Mouse (Mus musculus): ENCODE results near the gene Kank1.
A peak's percentile ranks its signal among the peaks of the same experiment; 100 is the strongest.

The Kank1 gene

DNA sequence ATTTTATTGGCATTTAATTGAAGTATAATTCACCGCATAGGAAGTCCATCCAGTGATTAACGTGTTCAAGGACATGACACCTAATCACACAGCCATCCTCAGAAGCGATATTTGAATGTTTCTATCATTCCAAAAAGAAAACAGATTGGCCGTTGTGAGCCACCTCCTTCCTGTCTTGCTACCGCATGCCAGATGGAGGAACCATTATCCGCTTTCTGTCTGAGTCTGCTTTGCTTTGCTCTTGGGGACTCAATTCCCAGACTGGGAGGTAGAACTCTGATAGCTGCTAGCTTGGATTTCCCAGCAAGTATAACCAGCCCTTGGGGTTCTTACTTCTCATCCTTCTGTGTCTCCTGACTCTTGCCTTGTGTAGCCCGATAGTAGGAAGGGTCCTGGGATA is 125.2 kb downstream of the Kank1 start:
- no peak for DNase-seq (ENCODE audit: extremely low spot score, low spot score)

DNA sequence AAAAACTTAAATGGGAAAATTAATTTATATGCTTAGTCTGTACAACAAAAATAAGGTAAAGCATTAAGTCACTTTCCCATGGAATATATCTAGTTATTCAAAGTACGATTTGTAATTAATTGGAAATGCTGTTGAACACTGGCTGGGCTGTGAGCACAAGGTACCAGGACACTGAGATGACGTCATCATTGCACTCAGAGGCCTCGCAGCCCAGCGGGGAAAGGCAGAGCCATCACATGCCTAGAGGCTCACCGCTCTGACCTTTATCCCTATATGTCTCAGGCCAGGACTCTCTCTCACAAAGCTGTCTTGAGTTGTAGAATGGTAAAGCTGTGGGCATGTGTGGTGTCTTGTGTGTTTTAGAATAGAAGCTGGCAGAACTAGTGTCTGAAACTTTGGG is 128.9 kb downstream of the Kank1 start:
- DNase-seq (ENCODE audit: extremely low spot score, low spot score), result no peak

DNA sequence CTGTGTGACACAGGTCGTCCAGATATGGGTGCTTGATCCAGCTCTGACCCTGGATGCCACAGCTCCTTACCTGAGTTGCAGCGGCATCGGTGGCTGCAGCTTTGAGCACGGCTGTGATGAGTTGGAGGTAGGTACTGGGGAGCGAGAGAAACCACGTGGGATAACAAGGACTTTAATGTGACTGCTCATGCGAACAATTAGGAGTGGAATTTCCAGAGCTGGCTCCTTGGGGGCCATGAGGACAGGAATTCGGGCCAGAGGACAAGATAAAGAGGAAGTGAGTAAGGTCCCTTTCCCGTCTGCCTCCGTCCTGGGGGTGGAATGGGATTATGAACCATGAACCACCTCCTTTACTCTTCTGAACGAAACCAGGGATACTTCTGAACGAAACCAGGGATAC is 129.8 kb downstream of the Kank1 start:
- DNase-seq (ENCODE audit: extremely low spot score, low spot score), result no peak

DNA sequence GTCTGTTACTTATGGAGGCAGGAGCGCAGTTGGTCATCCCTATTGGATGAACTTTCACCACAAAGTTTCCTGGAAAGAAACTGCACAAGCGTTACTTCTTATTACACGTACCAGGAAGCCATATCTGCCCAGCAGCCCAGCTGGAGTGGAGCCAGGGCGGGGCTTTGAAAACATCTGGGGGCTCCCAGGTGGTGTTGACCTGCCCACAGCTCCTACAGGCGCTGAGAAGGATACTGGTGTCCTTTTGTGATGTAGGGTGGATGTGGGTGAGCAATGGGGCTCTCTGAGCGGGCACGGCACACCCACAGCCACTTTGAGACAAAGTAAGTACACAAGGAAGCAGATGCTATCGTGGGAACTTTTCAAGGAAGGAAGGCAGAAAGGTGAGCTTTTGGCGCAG is 133.7 kb downstream of the Kank1 start:
- DNase-seq (ENCODE audit: extremely low spot score, low spot score), result no peak

DNA sequence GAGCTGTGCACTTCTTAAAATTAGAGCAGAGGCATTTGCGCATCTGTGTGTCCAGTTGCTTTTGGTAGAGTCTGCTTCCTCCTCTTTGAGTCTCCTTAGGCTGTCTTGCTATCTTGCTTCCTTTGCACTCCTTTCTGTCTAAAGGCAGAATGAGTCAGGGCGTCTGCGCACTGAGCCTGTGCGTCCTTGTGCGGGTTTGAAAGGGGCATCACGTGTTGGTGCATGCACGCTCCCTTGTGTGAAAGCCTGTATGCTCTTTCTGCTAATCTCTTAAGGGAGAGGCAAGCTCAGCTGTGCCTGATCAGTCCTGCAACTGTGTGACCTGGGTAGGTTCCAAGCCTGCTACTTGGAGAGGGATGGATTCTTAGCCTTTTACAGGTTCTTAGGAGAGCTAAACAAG is 136.0 kb downstream of the Kank1 start:
- DNase-seq (ENCODE audit: extremely low spot score, low spot score), result no peak

DNA sequence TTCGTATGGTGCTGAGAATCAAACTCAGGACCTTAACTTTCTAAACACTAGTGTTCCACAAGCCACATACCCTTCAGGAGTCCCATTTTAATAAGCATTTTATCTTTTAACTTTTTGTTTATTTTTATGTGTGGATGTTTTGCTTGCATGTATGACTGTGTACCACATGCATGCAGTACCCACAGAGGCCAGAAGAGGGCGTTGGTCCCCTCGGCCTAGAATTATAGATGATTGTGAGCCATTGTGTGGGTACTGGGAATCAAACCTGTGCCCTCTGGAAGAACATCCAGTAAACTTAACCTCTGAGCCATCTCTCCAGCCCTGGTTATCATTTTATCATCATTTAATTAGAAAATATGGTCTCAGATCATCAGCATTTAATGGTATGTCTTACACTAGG is 136.8 kb downstream of the Kank1 start:
- no peak for DNase-seq (ENCODE audit: extremely low spot score, low spot score)

DNA sequence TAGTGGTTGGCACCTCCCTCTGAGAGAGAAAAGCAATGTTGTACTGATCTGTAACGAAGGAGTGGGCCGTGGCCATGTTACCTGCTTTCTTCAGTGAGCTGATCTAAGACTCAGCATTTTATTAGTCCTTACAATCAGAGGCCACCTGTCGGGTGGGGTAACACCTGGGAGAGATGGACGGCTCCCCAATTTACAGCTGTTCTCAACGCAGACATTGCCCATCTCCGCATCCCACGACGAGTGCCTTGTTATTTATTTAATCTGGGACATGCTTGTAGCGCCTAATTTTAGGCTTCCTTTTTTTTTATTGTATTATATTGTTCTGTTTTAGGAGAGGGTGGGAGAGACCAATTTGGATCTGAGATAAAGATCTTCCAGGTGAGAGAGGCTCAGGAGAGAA is 137.4 kb downstream of the Kank1 start:
- DNase-seq (ENCODE audit: extremely low spot score, low spot score), result no peak

DNA sequence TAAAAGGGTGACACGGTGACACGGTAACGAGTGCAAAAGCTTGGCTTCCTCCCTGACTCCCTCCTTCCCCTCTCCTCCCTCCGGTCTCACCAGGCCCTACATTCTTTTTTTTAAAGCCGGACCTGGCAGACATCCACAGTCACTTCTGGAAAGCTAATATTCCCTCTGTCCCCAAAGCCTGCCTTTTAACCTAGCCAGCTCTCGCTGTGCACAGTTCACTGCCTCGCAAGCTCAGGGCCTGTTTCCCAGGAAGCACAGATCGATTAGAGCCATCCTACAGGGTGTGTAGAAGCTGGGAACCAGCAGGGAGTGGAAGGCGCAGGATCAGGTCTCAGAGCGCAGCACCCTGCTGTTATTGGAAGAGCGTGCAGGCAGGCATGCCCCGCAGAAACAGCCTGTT is 138.2 kb downstream of the Kank1 start:
- DNase-seq (ENCODE audit: extremely low spot score, low spot score), result no peak

DNA sequence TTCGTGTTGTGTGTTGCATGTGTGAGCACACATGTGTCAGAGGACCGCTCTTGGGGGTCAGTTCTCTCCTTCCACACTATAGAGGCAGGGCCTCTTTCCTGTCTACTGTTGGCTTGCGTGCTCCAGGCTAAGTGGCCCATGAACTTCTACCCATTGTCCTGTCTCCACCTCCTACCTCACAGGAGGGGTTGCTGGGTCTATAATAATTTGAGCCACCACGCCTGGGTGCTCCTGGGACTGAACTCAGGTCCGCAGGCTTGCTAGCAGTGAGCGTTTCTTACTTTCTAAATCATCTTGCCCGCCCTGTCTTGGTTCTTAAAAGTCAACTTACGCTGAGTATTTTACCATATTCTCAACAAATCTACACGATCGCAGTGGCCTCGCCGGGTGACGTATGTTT is 140.1 kb downstream of the Kank1 start:
- no peak for DNase-seq (ENCODE audit: extremely low spot score, low spot score)

DNA sequence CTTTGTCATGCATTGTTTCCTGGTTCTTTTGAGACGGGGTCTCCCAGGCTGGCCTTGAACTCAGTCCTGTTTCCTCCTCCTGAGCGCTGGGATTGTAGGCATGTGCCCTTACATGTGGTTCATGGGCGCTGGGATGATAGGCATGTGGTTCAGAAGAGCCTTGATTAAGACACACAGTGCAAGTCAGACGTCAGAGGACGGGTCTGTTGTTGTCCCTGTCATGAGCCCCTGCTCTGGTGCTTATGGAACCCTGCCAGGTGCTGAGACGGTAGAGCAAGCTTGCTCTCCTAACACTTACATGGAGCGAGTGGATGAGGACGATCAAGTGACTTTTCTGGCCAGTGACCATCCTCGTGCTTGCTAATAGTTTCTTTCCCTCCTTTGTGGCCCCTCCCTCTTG is 143.9 kb downstream of the Kank1 start:
- DNase-seq (ENCODE audit: extremely low spot score, low spot score), result no peak

DNA sequence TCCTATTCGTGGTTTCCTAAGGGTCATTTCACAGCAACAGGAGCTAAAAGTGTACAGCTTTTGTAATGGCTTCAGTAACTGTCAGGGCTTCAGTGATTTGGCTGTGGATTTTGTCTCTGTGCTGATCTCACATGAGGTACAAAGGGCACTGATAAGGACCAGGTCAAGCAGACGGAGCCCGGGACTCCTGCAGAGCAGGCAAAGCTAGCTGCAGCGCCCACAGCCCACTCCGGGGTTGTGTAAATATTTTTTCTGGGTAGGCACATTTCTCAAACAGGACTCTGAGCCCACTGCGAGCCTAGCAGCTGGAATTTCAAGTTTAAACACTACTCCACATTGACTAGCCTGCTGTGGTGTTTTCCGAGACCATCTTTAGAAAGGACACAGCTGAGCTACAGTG is 145.2 kb downstream of the Kank1 start:
- DNase-seq (ENCODE audit: extremely low spot score, low spot score), result no peak

DNA sequence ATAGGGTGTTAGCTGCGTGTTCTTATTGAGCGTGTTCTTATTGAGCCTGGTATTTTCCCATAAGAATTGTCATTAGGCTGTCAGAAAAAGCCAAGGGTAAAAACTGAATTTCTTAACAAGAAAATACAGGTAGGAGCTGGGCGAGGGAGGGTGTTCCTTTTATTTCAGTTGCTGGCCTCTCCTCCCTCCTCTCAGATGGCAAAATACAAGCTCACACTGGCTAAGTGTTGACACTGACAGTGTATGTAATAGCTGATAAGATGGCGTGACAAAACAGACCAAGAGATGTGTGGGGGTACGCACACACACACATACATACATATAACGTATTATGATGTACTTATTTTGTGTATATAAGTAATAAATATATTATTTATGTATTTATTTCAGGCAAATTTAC is 145.7 kb downstream of the Kank1 start:
- DNase-seq (ENCODE audit: extremely low spot score, low spot score), result no peak

DNA sequence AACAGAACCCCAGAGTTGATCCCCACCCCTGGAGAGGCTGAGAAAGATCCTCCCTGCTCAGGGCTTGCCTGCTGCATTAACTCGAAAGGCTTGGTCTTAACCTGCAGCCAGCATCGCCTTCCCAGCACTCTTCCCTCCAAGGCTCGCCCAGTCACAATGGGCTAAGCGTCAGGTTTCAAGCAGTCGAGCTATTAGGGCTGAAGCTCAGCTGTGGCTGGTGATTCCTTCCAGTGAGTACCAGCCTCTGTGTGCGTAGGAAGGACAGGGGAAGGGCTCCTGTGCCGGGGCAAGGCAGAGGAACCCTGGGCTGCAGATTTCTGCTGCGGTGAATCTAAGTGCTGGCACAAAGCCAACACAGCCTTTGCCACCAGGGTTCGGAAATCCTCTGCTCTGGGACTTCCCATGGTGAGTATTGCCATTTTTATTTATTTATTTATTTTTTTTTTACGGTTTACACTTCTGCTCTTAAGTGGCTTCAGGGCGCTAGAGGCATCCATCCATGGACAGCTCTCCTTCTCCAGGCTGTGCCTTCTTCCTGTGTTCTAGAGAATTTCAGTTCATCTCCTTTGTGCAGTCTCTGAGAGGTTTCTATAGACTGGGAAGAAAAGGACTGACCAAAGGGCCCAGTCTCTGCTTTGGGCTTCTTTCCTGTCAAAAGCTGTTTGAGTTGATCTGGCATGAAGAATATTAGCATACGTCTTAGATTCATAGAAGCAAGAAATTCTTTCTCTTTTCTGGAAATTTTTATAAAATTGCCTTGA is 146.8 kb downstream of the Kank1 start:
- peak; percentile 60 for DNase-seq (ENCODE audit: extremely low spot score, low spot score)

DNA sequence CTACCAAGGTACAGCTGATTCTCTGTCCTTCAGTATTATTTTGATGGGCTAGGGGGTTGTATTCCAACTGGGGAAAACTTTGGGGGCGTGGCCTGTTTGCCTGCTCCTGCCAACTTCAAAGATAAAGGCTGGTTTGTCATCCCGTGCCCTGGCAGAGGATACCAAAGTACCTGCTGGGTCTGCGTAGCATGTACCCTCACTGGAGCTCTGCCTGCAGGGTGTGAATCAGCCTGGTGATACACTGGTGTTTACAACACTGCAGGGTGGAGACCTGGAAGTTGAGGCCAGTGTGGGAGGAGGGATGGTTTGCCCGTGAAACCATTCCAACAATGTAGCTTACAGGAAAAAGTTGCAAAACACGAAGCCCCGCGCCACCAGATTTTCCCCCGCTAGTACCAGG is 149.2 kb downstream of the Kank1 start:
- DNase-seq (ENCODE audit: extremely low spot score, low spot score), result no peak

DNA sequence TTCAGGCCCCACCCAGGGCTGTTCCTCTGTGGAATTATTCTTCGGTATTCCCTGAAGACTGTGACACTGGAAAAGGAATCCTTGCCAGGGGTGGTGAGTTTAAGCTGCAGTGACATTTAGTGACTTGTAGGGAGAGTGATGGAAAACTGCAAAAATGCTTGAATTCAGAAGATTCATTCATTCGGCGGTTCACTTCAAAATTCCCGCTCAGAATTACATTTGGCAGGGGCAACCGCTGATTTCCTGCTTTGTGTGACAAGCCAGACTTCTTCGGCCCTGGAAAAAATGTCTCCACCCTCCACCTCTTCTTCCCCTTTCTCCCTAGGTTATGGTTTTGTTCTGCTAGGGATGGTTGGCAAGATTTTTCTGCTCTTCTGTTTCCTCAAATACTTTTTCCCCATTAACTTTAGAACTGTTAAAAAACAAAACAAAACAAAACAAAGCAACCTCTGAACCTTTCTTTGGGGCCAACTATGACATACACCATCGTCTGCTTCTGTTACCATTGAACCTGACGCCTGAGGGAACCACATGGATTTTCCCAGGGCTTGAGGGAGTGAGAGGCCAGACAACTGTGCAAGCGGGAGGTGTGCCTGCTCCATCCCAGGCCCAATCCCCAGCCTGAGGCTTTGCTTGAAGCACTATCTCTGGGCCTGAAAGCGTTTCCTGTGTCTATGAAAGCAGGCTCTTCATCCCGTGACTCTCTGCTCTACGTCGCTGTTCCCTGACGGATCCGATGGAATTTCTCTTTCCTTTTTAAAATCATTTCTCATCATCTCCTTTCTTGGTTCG is 150.1 kb downstream of the Kank1 start:
- no peak for DNase-seq (ENCODE audit: extremely low spot score, low spot score)

DNA sequence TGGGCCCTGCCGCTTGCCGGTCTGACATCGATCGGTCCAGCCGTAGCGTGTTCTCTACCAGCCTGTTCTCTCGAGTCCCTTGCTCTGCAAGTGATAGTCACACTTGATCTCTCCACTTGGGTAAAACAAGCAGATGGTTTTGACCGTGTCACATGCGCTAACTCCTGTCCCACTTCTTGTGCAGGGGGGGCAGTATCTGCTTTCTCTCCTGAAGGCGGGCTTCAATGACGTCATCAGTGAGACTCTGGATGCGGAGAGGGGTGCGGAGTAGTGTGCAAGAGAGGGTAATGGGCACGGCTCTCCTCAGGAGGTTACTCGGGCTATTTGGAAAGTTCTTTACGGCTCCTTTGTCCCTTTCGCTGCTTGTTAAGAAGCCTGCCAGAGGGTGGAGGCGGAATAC is 151.1 kb downstream of the Kank1 start:
- DNase-seq (ENCODE audit: extremely low spot score, low spot score), result no peak

DNA sequence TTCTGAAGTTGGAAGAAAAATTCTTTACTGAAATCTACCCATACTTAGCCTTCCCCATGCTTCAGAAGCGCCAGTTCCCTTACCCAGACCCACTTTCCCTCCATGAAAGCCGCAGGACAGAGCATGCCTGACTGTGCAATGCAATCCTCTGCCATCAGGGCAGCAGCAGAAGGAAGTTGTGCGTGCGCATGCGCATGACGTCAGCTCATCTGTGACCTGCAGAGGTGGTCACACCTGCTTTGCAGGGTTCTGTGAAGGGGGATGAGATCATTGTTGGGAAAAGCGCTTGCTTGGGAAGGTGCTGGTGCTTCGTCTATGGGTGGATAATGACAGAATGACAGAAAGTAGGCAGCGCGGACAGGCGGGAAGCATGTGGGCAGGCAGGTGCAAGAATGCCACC is 155.4 kb downstream of the Kank1 start:
- no peak for DNase-seq (ENCODE audit: extremely low spot score, low spot score)

DNA sequence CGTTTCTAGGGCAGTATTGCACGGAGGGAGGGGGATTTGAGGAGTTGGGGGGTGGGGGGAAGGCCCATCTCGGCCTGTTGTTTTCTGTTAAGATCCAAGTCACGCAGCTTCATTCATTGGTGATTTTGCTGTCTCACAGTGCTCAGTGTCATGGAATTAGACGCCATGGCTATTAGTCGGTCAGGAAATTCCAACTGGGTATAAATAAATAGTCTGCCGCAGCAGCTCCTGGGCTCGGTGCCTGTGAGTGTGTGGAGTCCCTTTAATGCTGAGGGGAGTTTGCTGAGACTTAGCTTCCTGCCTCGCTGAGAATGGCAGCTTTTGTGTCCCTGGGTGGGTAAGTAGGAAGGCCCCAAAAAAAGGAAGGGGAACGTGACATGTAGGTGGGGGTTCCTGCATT is 158.3 kb downstream of the Kank1 start:
- DNase-seq (ENCODE audit: extremely low spot score, low spot score), result no peak

DNA sequence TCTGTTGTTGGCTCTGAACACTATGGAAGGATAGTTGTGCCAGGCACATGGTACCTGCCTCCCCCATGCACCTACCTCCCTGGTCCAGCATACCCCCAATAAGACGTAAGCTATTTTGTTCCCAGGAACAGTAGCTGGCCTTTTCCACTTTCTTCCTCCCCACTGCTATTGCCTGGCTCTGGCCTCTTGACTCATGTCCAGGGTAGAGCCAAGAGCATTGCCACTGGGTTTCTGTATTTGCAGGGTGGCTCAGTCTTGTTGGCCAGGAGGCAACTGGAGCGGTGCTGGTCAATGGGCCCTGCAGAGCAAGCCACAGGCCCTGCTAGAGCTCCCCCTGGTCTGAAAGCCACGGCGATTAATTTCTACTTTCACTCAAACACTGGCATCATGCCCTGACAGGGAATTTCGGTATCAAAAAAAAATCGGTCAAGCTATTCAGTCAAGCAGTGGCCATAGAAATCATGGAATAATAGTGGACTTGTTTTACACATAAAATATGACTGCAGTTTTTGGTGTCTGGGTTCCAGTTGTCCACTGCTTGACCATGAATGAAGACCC is 160.0 kb downstream of the Kank1 start:
- DNase-seq (ENCODE audit: extremely low spot score, low spot score), result no peak

DNA sequence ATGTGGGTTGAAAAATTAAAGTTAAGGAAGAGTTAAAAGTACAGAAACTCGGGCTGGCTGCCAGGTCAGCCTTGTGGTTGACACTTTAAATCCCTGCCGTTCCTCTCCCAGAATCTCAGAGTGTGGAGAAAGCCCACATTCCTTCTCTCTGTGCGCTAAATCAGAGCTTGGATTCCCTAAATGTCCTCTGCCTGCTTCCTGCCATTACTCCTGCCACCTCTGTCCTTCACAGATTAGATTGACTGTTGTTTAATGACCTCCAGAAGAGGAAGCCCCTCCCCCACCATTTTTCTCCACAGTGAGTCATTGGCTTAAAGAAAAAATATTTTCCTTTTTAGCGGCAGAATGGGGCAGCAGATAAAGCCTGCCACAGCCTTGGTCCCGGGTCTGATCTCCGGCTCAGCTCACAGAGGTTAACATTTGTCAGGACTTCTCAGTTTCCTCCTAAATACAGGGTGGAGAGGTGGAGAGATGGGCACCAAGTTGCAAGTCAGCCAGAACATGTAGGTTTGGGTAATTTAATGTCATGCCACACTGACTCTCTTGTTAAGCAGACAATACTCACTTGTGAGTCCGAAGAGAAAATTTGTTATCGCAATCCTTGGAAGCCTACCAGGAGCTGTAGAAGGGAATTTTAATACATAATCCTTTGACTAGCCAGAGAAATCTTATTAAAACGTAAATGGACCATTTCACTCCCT is 162.9 kb downstream of the Kank1 start:
- DNase-seq (ENCODE audit: extremely low spot score, low spot score), result peak; percentile 50

DNA sequence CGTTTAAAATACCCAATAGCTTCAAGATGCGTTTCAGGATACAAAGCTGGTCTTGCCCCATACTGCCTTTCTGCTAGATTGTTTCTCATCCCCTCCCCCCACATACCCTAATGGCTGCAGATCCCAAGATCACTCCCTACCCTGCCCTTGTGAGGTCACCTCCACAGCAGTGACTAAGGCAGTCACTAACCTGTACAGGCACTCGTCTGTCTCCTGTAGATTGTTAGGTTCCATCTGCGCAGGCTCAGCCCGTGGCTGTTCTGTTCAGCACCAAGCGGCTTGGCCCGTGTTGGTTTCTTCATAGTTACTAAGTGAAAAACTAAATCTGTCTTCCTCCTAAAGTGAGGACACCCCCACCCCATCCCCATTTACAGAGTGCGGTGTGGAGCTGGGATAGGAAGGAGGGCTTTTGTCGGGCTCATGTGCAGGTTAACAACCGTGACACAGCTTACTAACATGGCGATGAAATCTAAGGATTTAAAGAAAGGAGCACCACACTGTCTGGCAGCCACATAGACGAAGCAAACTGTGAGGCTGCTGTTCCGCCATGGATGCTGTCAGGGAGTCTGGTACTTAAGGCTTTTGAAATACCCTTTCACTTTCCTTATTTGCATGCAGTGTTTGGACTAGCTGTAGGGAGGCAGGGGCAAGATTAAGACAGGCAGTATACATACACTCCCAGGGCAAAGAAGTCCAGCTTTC is 163.6 kb downstream of the Kank1 start:
- peak; percentile 23 for DNase-seq (ENCODE audit: extremely low spot score, low spot score)

DNA sequence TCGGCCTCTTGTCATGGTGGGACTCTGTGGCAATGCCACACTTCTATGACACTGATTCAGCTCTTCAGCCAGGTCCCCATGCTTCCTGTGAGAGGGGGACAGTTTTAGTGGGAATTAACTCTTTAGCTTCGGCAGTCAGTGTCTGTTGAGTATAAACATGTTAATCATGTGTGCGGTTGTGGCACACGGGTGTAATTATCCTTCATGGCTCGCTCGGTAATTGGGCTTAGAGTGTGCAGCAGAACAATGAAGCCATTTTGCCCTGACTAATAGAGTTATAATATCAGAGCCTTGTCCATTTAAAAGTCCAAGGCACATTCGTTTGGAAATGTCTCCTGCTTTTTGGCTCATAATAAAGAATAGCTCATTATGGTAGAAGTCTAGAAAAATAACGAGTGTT is 164.7 kb downstream of the Kank1 start:
- no peak for DNase-seq (ENCODE audit: extremely low spot score, low spot score)
